Mouse (Mus musculus) liver, adult 2 months (tissue): ENCODE results near the gene Metap1.

Experiments used
- CTCF ChIP-seq: fragments of 200-500 bp; IDR thresholded peaks from 2 replicates; pipeline ENCODE4 v1.5.1; 2011; ENCODE audit warnings: low read depth, low read length, control low read depth
- POLR2A ChIP-seq: fragments of 200-500 bp; IDR thresholded peaks from 2 replicates; pipeline ENCODE4 v1.6.1; 2011; ENCODE audit warnings: low read length, control low read depth; ENCODE audit not compliant: insufficient read depth; ENCODE audit errors: extremely low read depth

DNA sequence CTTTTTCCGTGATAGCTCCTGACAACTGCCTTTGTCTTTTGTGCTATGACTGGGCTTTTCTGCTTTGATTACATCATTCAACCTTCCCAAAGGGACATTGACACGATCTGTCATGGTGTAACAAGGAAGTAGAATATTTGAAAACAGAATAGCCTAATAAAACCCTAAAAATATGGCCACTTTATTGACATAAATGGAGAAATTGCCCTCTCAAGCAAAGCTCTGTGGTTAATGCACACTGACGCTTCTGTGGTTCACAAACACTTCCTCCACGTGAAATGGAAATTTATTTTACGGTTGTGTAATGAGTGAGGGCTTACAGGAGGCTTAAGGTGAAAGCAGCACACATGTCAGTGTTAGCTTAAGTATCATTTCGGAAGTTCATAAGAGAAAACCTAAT, 69.9 kb downstream of the Metap1 start:
- TF ChIP-seq POLR2A (no peak), CTCF (no peak)
